Mouse (Mus musculus) thymus, adult 2 months (tissue): ENCODE measurements around the gene Zfp384.

Source experiments
- CTCF ChIP-seq: fragments of 200-500 bp; IDR thresholded peaks from 2 replicates; pipeline ENCODE4 v1.5.1; 2012; ENCODE audit warnings: mild to moderate bottlenecking, control low read depth, low read length, moderate library complexity, borderline replicate concordance; ENCODE audit not compliant: control insufficient read depth, poor library complexity, insufficient read depth; ENCODE audit errors: extremely low read depth
- POLR2A ChIP-seq: fragments of 200-500 bp; IDR thresholded peaks from 2 replicates; pipeline ENCODE4 v1.6.1; 2012; ENCODE audit warnings: mild to moderate bottlenecking, low read length, control low read depth, moderate library complexity; ENCODE audit not compliant: control insufficient read depth, poor library complexity, insufficient read depth; ENCODE audit errors: extremely low read depth

- no peak for TF ChIP-seq CTCF
- no peak for TF ChIP-seq POLR2A
Measured at GRCm38 (mm10) chr6:124999091-124999490, 9.9 kb upstream of the Zfp384 start.
